8 mouse cellular contexts compared by ENCODE assay signal in the genomic region with DNA sequence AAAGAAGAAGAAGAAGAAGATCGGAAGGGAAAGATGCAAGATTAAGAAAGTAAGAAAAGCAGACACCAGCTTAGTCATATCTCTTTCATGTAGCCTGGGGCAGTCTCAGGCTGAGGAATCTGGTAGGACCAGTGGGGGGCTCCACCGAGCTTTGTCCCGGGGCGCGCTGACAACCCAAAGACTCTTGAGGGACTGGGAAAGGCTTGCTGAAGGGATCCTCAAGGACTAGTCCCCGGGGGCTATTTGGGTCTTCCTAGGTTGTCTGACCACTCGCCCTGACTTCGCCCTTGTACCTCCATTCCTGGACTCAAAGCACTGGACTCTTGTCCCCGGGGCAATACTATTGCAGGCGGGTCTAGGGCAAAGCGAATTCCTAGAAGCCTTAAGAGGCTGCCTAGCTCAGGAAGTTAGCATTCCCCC. TPM values are rescaled to one million over a fixed set of nuclear protein-coding genes. Genes with fewer than 3 reads are reported as not detected.
DNase-seq lines count a peak whose midpoint lies in the region; ATAC-seq and TF ChIP-seq lines count a peak whose summit lies in the region.

No protein-coding gene starts in this region.

- peaks cover 32% of the 10 kb centered on the region for H3K4me1 ChIP-seq in limb, embryonic 14.5 days (ENCODE audit: control insufficient read depth, insufficient read depth, low read length)
- H3K4me1 ChIP-seq in midbrain, embryonic 14.5 days (ENCODE audit: control insufficient read depth, insufficient read depth, low read length), result peaks cover 24% of the 10 kb centered on the region
- peaks cover 32% of the 10 kb centered on the region for H3K4me1 ChIP-seq in stomach, embryonic 14.5 days (ENCODE audit: control insufficient read depth, insufficient read depth, low read length)

- H3K4me2 ChIP-seq in limb, embryonic 14.5 days (replicated peaks; ENCODE audit: low read depth, low read length, severe bottlenecking), result peak overlapping the region; percentile 77
- H3K4me2 ChIP-seq in midbrain, embryonic 14.5 days (ENCODE audit: low read length), result peak overlapping the region; percentile 69
- H3K4me2 ChIP-seq in stomach, embryonic 14.5 days (replicated peaks; ENCODE audit: low read depth, low read length), result peak overlapping the region; percentile 94

- no peak for TF ChIP-seq POLR2A in limb, embryonic 14.5 days (IDR thresholded peaks at IDR 0.05; ENCODE audit: borderline replicate concordance, extremely low read depth, insufficient read depth, insufficient read length)

- H3K9ac ChIP-seq in limb, embryonic 14.5 days (ENCODE audit: low read depth, low read length, severe bottlenecking), result peak overlapping the region; percentile 93
- peak overlapping the region; percentile 90 for H3K9ac ChIP-seq in midbrain, embryonic 14.5 days (replicated peaks; ENCODE audit: low read length)
- peak overlapping the region; percentile 77 for H3K9ac ChIP-seq in stomach, embryonic 14.5 days (replicated peaks; ENCODE audit: low read depth, low read length)

- peak overlapping the region; percentile 93 for H3K27ac ChIP-seq in limb, embryonic 14.5 days (replicated peaks; ENCODE audit: low read depth, low read length)
- H3K27ac ChIP-seq in midbrain, embryonic 14.5 days (replicated peaks; ENCODE audit: low read depth, low read length), result peak overlapping the region; percentile 89
- peak overlapping the region; percentile 99 for H3K27ac ChIP-seq in stomach, embryonic 14.5 days (ENCODE audit: low read length)

- WGBS in limb, embryonic 14.5 days, result 0% methylated on average over 11 of the region's 11 CpGs
- under 1% methylated on average over 11 of the region's 11 CpGs for WGBS in midbrain, embryonic 14.5 days
- WGBS in stomach, embryonic 14.5 days, result 1% methylated on average over 11 of the region's 11 CpGs

- H3K27me3 ChIP-seq in limb, embryonic 14.5 days (ENCODE audit: control insufficient read depth, insufficient read depth, low read length), result no peaks in the 10 kb centered on the region
- H3K27me3 ChIP-seq in midbrain, embryonic 14.5 days (ENCODE audit: control insufficient read depth, insufficient read depth, low read length), result no peaks in the 10 kb centered on the region
- H3K27me3 ChIP-seq in stomach, embryonic 14.5 days (ENCODE audit: control insufficient read depth, insufficient read depth, low read length), result no peaks in the 10 kb centered on the region

- no peaks in the 10 kb centered on the region for H3K9me3 ChIP-seq in limb, embryonic 14.5 days (ENCODE audit: control insufficient read depth, low read length)
- no peaks in the 10 kb centered on the region for H3K9me3 ChIP-seq in midbrain, embryonic 14.5 days (ENCODE audit: control insufficient read depth, low read length)
- H3K9me3 ChIP-seq in stomach, embryonic 14.5 days (ENCODE audit: control insufficient read depth, low read depth, low read length), result no peaks in the 10 kb centered on the region

- peak overlapping the region; percentile 79 for H3K4me3 ChIP-seq in limb, embryonic 14.5 days (replicated peaks; ENCODE audit: low read length)
- H3K4me3 ChIP-seq in midbrain, embryonic 14.5 days (replicated peaks; ENCODE audit: low read depth, low read length), result peak overlapping the region; percentile 80
- H3K4me3 ChIP-seq in stomach, embryonic 14.5 days (ENCODE audit: low read depth, low read length), result peak overlapping the region; percentile 81

- peaks cover 12% of the 10 kb centered on the region for H3K36me3 ChIP-seq in limb, embryonic 14.5 days (ENCODE audit: control insufficient read depth, insufficient read depth, low read length)
- H3K36me3 ChIP-seq in midbrain, embryonic 14.5 days (ENCODE audit: control insufficient read depth, insufficient read depth, low read length), result peaks cover 5% of the 10 kb centered on the region; the same call in 1 of the 2 replicates
- H3K36me3 ChIP-seq in stomach, embryonic 14.5 days (ENCODE audit: control insufficient read depth, insufficient read depth, low read length), result peaks cover 15% of the 10 kb centered on the region; the same call in 1 of the 2 replicates

- ATAC-seq in limb, embryonic 14.5 days (ENCODE audit: low FRiP score, low read depth), result peak; percentile 35
- peak; percentile 26 for ATAC-seq in midbrain, embryonic 14.5 days (ENCODE audit: low FRiP score, low TSS enrichment)
- peak; percentile 3; the same call in 1 of the 2 replicates for ATAC-seq in stomach, embryonic 14.5 days (ENCODE audit: insufficient number of reproducible peaks, insufficient read depth, low FRiP score, low read depth)

- peak; percentile 77 for DNase-seq in A20 (ENCODE audit: low read depth, low spot score)
- peak; percentile 74 for DNase-seq in adrenal gland, adult 8-10 months
- peak; percentile 69 for DNase-seq in embryo, embryonic 9.5 days (ENCODE audit: extremely low spot score)
- peak; percentile 88 to 91 for DNase-seq in heart, adult 18-20 months
- peak; percentile 78 for DNase-seq in kidney, adult 9 months
- DNase-seq in limb, embryonic 14.5 days (ENCODE audit: low spot score), result peak; percentile 81
- DNase-seq in midbrain, embryonic 14.5 days, result peak; percentile 82

RNA-seq across cellular contexts. Expression of a gene that starts 0.4 kb away (rescaled TPM):
- total RNA-seq in adrenal gland, adult 8-10 months (2022), result 100 to 1,000 TPM in 1 of 4 experiments, 10 to 100 TPM in 3; 78.9 to 118 (median 89.4) TPM
- 10 to 100 TPM; 50.2 to 51.8 TPM for total RNA-seq in heart, adult 18-20 months (2021)
- polyA plus RNA-seq in limb, embryonic 14.5 days (2012; rRNA removed), result 176 and 232 TPM in 2 replicates
- 152 and 159 TPM in 2 replicates for polyA plus RNA-seq in limb, embryonic 14.5 days (2014; fragmentation: Nextera tagmentation; extraction: Ambion mirVana)
- 42.1 and 55.7 TPM in 2 replicates for polyA plus RNA-seq in midbrain, embryonic 14.5 days (2014; fragmentation: Nextera tagmentation; extraction: Ambion mirVana)
- 112 and 117 TPM in 2 replicates for polyA plus RNA-seq in stomach, embryonic 14.5 days (2014; fragmentation: Nextera tagmentation; extraction: Ambion mirVana)

RNA-seq across cellular contexts. Expression of a gene that starts 24.1 kb away (rescaled TPM):
- total RNA-seq in adrenal gland, adult 8-10 months (2022), result 1 to 10 TPM in 2 of 4 experiments, under 1 TPM in 2; 0.46 to 1.6 (median 0.99) TPM
- total RNA-seq in heart, adult 18-20 months (2021), result under 1 TPM; 0.20 to 0.26 TPM
- 17.7 and 18.3 TPM in 2 replicates for polyA plus RNA-seq in limb, embryonic 14.5 days (2012; rRNA removed)
- polyA plus RNA-seq in limb, embryonic 14.5 days (2014; fragmentation: Nextera tagmentation; extraction: Ambion mirVana), result 7.4 and 8.8 TPM in 2 replicates
- 0.09 and 0.14 TPM in 2 replicates for polyA plus RNA-seq in midbrain, embryonic 14.5 days (2014; fragmentation: Nextera tagmentation; extraction: Ambion mirVana)
- 4.0 and 5.3 TPM in 2 replicates for polyA plus RNA-seq in stomach, embryonic 14.5 days (2014; fragmentation: Nextera tagmentation; extraction: Ambion mirVana)

RNA-seq across cellular contexts. Expression of a gene that starts 24.6 kb away (rescaled TPM):
- under 1 TPM; 0.12 to 0.23 (median 0.15) TPM for total RNA-seq in adrenal gland, adult 8-10 months (2022)
- total RNA-seq in heart, adult 18-20 months (2021), result under 1 TPM; 0.35 to 0.44 TPM
- 2.9 and 3.6 TPM in 2 replicates for polyA plus RNA-seq in limb, embryonic 14.5 days (2012; rRNA removed)
- 0.29 and 0.47 TPM in 2 replicates for polyA plus RNA-seq in limb, embryonic 14.5 days (2014; fragmentation: Nextera tagmentation; extraction: Ambion mirVana)
- 4.6 and 6.2 TPM in 2 replicates for polyA plus RNA-seq in midbrain, embryonic 14.5 days (2014; fragmentation: Nextera tagmentation; extraction: Ambion mirVana)
- 0.34 and 0.48 TPM in 2 replicates for polyA plus RNA-seq in stomach, embryonic 14.5 days (2014; fragmentation: Nextera tagmentation; extraction: Ambion mirVana)

RNA-seq across cellular contexts. Expression of a gene that starts 51.0 kb away (rescaled TPM):
- total RNA-seq in adrenal gland, adult 8-10 months (2022), result 1 to 10 TPM; 1.9 to 7.8 (median 3.5) TPM
- not detected for total RNA-seq in heart, adult 18-20 months (2021)
- 0.17 and 0.28 TPM in 2 replicates for polyA plus RNA-seq in limb, embryonic 14.5 days (2012; rRNA removed)
- polyA plus RNA-seq in limb, embryonic 14.5 days (2014; fragmentation: Nextera tagmentation; extraction: Ambion mirVana), result not detected in 2 replicates
- polyA plus RNA-seq in midbrain, embryonic 14.5 days (2014; fragmentation: Nextera tagmentation; extraction: Ambion mirVana), result not detected in 2 replicates
- not detected in 2 replicates for polyA plus RNA-seq in stomach, embryonic 14.5 days (2014; fragmentation: Nextera tagmentation; extraction: Ambion mirVana)

RNA-seq across cellular contexts. Expression of a gene that starts 56.2 kb away (rescaled TPM):
- total RNA-seq in adrenal gland, adult 8-10 months (2022), result 1 to 10 TPM in 3 of 4 experiments, under 1 TPM in 1; 1.00 to 5.7 (median 2.6) TPM
- total RNA-seq in heart, adult 18-20 months (2021), result not detected
- 0.11 TPM in 1 of 2 replicates, not detected in the other for polyA plus RNA-seq in limb, embryonic 14.5 days (2012; rRNA removed)
- not detected in 2 replicates for polyA plus RNA-seq in limb, embryonic 14.5 days (2014; fragmentation: Nextera tagmentation; extraction: Ambion mirVana)
- not detected in 2 replicates for polyA plus RNA-seq in midbrain, embryonic 14.5 days (2014; fragmentation: Nextera tagmentation; extraction: Ambion mirVana)
- not detected in 2 replicates for polyA plus RNA-seq in stomach, embryonic 14.5 days (2014; fragmentation: Nextera tagmentation; extraction: Ambion mirVana)

Comparison
In these comparisons a context has a peak if more than half of its experiments do, and no peak if none do; other contexts are left out.
1. Peak in every context shown above with its lines: DNase-seq, ATAC-seq, H3K4me3 ChIP-seq and H3K27ac ChIP-seq.